Mouse (Mus musculus) urinary bladder, postnatal 14 days (tissue): Measurements from ENCODE around the gene Fbxo47.
"Not testable (repeated sequence)": the region's sequence is repeated elsewhere in the genome, so short reads cannot be mapped to it uniquely, and the experiment has no call there.

ENCODE experiments used
- DNase-seq: peaks from one replicate; pipeline ENCODE4 v3.0.0; 2021; ENCODE audit warnings: low spot score

Gene Fbxo47

GRCm38 (mm10) chr11:97877341-97877740 lies 6.6 kb downstream of the Fbxo47 start:
- DNase-seq, result no peak

GRCm38 (mm10) chr11:97874396-97874795 lies 9.6 kb downstream of the Fbxo47 start:
- DNase-seq, result no peak

GRCm38 (mm10) chr11:97872378-97872777 lies 11.6 kb downstream of the Fbxo47 start:
- not testable (repeated sequence) for DNase-seq

- DNase-seq, result no peak
Measured at GRCm38 (mm10) chr11:97867591-97867990, 16.4 kb downstream of the Fbxo47 start.

- no peak for DNase-seq
Measured at GRCm38 (mm10) chr11:97866091-97866888, 17.7 kb downstream of the Fbxo47 start.

- no peak for DNase-seq
Measured at GRCm38 (mm10) chr11:97865421-97865820, 18.5 kb downstream of the Fbxo47 start.

- no peak for DNase-seq
Measured at GRCm38 (mm10) chr11:97862148-97862547, 21.8 kb downstream of the Fbxo47 start.

- DNase-seq, result no peak
Measured at GRCm38 (mm10) chr11:97855473-97855872, 28.5 kb downstream of the Fbxo47 start.

GRCm38 (mm10) chr11:97851601-97852000 lies 32.4 kb downstream of the Fbxo47 start:
- no peak for DNase-seq

- no peak for DNase-seq
Measured at GRCm38 (mm10) chr11:97850367-97850766, 33.6 kb downstream of the Fbxo47 start.

GRCm38 (mm10) chr11:97842001-97842400 lies 42.0 kb downstream of the Fbxo47 start:
- DNase-seq, result no peak

- DNase-seq, result peak; percentile 64
Measured at GRCm38 (mm10) chr11:97840991-97841661, 42.8 kb downstream of the Fbxo47 start.

GRCm38 (mm10) chr11:97840539-97840954 lies 43.4 kb downstream of the Fbxo47 start, which contains the start of gene B230217C12Rik:
B230217C12Rik (plus strand) TSS chr11:97840780.
- DNase-seq, result no peak

GRCm38 (mm10) chr11:97840135-97840490 lies 43.8 kb downstream of the Fbxo47 start:
- DNase-seq, result no peak

GRCm38 (mm10) chr11:97839441-97840134 lies 44.4 kb downstream of the Fbxo47 start:
- DNase-seq, result no peak

GRCm38 (mm10) chr11:97838779-97839440 lies 45.0 kb downstream of the Fbxo47 start:
- no peak for DNase-seq

GRCm38 (mm10) chr11:97837641-97838149 lies 46.3 kb downstream of the Fbxo47 start:
- DNase-seq, result no peak

GRCm38 (mm10) chr11:97837051-97837450 lies 46.9 kb downstream of the Fbxo47 start:
- not testable (repeated sequence) for DNase-seq

- no peak for DNase-seq
Measured at GRCm38 (mm10) chr11:97836541-97836940, 47.4 kb downstream of the Fbxo47 start.

GRCm38 (mm10) chr11:97833352-97833751 lies 50.6 kb downstream of the Fbxo47 start:
- no peak for DNase-seq

- DNase-seq, result no peak
Measured at GRCm38 (mm10) chr11:97832001-97832400, 52.0 kb downstream of the Fbxo47 start.

- DNase-seq, result no peak
Measured at GRCm38 (mm10) chr11:97830501-97830900, 53.5 kb downstream of the Fbxo47 start.
